In the genomic region with DNA sequence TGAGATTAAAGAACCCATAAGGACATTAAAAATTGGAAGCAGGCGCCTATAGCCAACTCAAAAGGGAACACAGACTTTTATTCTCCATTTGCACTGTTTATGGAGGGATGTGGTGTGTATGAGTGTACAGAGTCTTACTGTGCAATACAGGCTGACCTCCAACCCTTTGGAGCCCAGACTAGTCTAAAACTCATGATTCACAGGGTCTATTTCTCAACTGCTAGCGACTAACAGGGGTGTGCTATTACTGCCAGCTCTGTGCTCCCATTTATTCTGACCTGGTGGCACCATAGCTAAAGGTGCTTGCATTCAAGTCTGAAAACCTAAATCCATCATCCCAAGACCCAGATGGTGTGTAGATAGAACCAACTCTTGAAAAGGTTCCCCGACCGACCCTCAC, we compare ENCODE assay signal across 8 mouse cellular contexts. TPM values are rescaled to one million over a fixed set of nuclear protein-coding genes. Genes with fewer than 3 reads are reported as not detected.
DNase-seq lines count a peak whose midpoint lies in the region; ATAC-seq lines count a peak whose summit lies in the region.

No protein-coding gene starts in this region.

- peak; percentile 36 for DNase-seq in embryo, embryonic 10.5 days (ENCODE audit: low spot score)
- DNase-seq in embryo, embryonic 11 days: no peak
- peak; percentile 17 for DNase-seq in 416B (ENCODE audit: low read depth)
- no peak for DNase-seq in limb, embryonic 11.5 days (ENCODE audit: low spot score)
- no peak for DNase-seq in layer of hippocampus, adult 8-10 months (ENCODE audit: low spot score in 2 of 2)
- no peak for DNase-seq in layer of hippocampus, postnatal 25 days (ENCODE audit: extremely low spot score in 1 of 2, low spot score in 1 of 2)

- H3K27me3 ChIP-seq in embryonic facial prominence, embryonic 15.5 days: no peaks in the 10 kb centered on the region
- no peaks in the 10 kb centered on the region for H3K27me3 ChIP-seq in limb, embryonic 11.5 days (ENCODE audit: control insufficient read depth, insufficient read depth, low read length)
- H3K27me3 ChIP-seq in stomach, embryonic 15.5 days (replicated peaks): no peaks in the 10 kb centered on the region

- H3K9me3 ChIP-seq in embryonic facial prominence, embryonic 15.5 days (replicated peaks): no peaks in the 10 kb centered on the region
- no peaks in the 10 kb centered on the region for H3K9me3 ChIP-seq in limb, embryonic 11.5 days (ENCODE audit: control insufficient read depth, low read length)
- H3K9me3 ChIP-seq in stomach, embryonic 15.5 days: no peaks in the 10 kb centered on the region

- H3K4me3 ChIP-seq in embryonic facial prominence, embryonic 15.5 days (replicated peaks): peak overlapping the region; percentile 84
- peak overlapping the region; percentile 95 for H3K4me3 ChIP-seq in limb, embryonic 11.5 days (ENCODE audit: low read depth, low read length)
- H3K4me3 ChIP-seq in stomach, embryonic 15.5 days (replicated peaks): peak overlapping the region; percentile 72

- 77% methylated on average over 4 of the region's 4 CpGs for WGBS in embryonic facial prominence, embryonic 15.5 days
- 72% methylated on average over 4 of the region's 4 CpGs for WGBS in limb, embryonic 11.5 days
- WGBS in stomach, embryonic 15.5 days: 59% methylated on average over 4 of the region's 4 CpGs

- H3K4me2 ChIP-seq in embryonic facial prominence, embryonic 15.5 days (replicated peaks): peak overlapping the region; percentile 81
- peak overlapping the region; percentile 85 for H3K4me2 ChIP-seq in limb, embryonic 11.5 days (ENCODE audit: low read depth, severe bottlenecking)
- peak overlapping the region; percentile 89 for H3K4me2 ChIP-seq in stomach, embryonic 15.5 days

- ATAC-seq in embryonic facial prominence, embryonic 15.5 days (ENCODE audit: insufficient number of reproducible peaks, low FRiP score, low TSS enrichment, low read depth): no peak
- ATAC-seq in limb, embryonic 11.5 days (ENCODE audit: insufficient number of reproducible peaks, low FRiP score, low TSS enrichment, low read depth): no peak
- no peak for ATAC-seq in stomach, embryonic 15.5 days (ENCODE audit: insufficient read depth, low FRiP score, low read depth)

- H3K9ac ChIP-seq in embryonic facial prominence, embryonic 15.5 days: no peak overlapping the region
- 0 out of 2 replicates have a peak overlapping the region, but pooled peaks have one; percentile 12 for H3K9ac ChIP-seq in limb, embryonic 11.5 days (ENCODE audit: low read length)
- H3K9ac ChIP-seq in stomach, embryonic 15.5 days: no peak overlapping the region

- peak overlapping the region; percentile 99 for H3K27ac ChIP-seq in embryonic facial prominence, embryonic 15.5 days (replicated peaks)
- peak overlapping the region; percentile 97 for H3K27ac ChIP-seq in limb, embryonic 11.5 days (replicated peaks; ENCODE audit: low read depth, low read length)
- peak overlapping the region; percentile 95 for H3K27ac ChIP-seq in stomach, embryonic 15.5 days

- H3K4me1 ChIP-seq in embryonic facial prominence, embryonic 15.5 days: peaks cover 8% of the 10 kb centered on the region; the same call in 1 of the 2 replicates
- H3K4me1 ChIP-seq in limb, embryonic 11.5 days (ENCODE audit: control insufficient read depth, insufficient read depth, low read length): peaks cover 3% of the 10 kb centered on the region; the same call in 1 of the 2 replicates
- H3K4me1 ChIP-seq in stomach, embryonic 15.5 days: no peaks in the 10 kb centered on the region

- no peaks in the 10 kb centered on the region for H3K36me3 ChIP-seq in embryonic facial prominence, embryonic 15.5 days
- no peaks in the 10 kb centered on the region for H3K36me3 ChIP-seq in limb, embryonic 11.5 days (ENCODE audit: control insufficient read depth, insufficient read depth, low read length)
- H3K36me3 ChIP-seq in stomach, embryonic 15.5 days: no peaks in the 10 kb centered on the region

RNA-seq across cellular contexts. Expression of gene Marcks, which starts 2.9 kb away (rescaled TPM):
- 141 and 153 TPM in 2 replicates for polyA plus RNA-seq in embryonic facial prominence, embryonic 15.5 days (2015; fragmentation: Nextera tagmentation; extraction: Ambion mirVana)
- 211 and 222 TPM in 2 replicates for polyA plus RNA-seq in limb, embryonic 11.5 days (2014; fragmentation: Nextera tagmentation; extraction: Ambion mirVana)
- polyA plus RNA-seq in stomach, embryonic 15.5 days (2015; fragmentation: Nextera tagmentation; extraction: Ambion mirVana): 103 and 105 TPM in 2 replicates
- total RNA-seq in layer of hippocampus, adult 8-10 months (2022): 100 to 1,000 TPM in 1 of 4 experiments, 10 to 100 TPM in 3; 75.1 to 100 (median 86.0) TPM
- 100 to 1,000 TPM; 130 to 131 TPM for total RNA-seq in layer of hippocampus, postnatal 25 days (2021)

Comparison
In these comparisons a context has a peak if more than half of its experiments do, and no peak if none do; other contexts are left out.
1. DNase-seq: peak in embryo, embryonic 10.5 days (single experiment) and 416B (single experiment); none in embryo, embryonic 11 days (single experiment), limb, embryonic 11.5 days (single experiment), layer of hippocampus, adult 8-10 months (0 of 2) and layer of hippocampus, postnatal 25 days (0 of 2).
2. Peak in every context shown above with its lines, with median percentiles within 50 percentile points of each other: H3K27ac ChIP-seq, H3K4me2 ChIP-seq and H3K4me3 ChIP-seq.